Mouse (Mus musculus) gastrocnemius, adult 2 months (tissue): ENCODE measurements at regions not wholly inside any gene's neighbourhood (a gene's known extent, or its start where the extent isn't known, plus 50 kb on each side); places are given as distances from the start of the nearest gene placed in this dataset.

Source experiments
- DNase-seq: peaks from one replicate; pipeline ENCODE4 v3.0.0; 2022
- H3K27ac ChIP-seq: fragments of 200-600 bp; 2 replicates; pipeline ENCODE4 v1.8.1; 2022; ENCODE audit warnings: mild to moderate bottlenecking
- H3K4me3 ChIP-seq: fragments of 200-600 bp; 2 replicates; pipeline ENCODE4 v1.8.1; 2022; ENCODE audit warnings: mild to moderate bottlenecking, moderate library complexity
- CTCF ChIP-seq: fragments of 200-600 bp; IDR thresholded peaks from 2 replicates; pipeline ENCODE4 v1.8.1; 2022; ENCODE audit warnings: antibody characterized with exemption, mild to moderate bottlenecking, moderate library complexity
- intact Hi-C: fragments of 180-260 bp; cut with DNase I; formaldehyde crosslinking; loops from one replicate; pipeline ENCODE4 v1.15.1; 2025

DNA sequence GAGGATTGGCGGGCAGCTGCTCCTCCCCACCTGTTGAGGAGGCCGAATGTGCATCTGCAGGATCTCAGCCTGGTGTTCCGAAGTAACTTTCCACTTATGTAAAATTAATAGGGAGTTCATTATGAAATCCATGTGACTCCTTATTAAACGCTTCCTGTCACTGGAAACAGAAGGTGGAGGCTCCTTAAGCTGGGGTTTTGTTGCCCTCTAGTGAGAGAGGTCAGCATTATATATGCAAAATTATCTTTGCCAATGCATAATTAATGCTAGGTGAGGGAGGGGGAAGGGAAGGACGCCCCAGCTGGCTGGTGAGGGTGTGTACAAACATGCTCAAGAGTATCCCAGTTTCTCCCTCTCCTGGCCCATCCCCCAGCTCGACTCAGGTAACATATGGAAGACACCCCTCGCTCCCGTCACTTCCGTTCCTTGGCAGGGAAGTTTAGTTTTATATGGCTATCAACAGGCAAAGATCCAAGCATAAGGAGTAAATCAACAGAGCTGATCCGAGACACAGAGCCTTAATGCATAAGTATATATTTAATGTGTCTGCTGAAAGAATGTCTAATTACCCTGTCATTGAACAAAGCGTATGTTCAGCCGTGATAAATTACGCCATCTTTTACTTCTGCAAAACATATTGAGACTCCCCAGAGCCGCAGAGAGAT, 71.2 kb upstream of the Cdh4 start:
- Histone ChIP-seq H3K4me3 (no peak overlapping the region), H3K27ac (no peak overlapping the region)
- no peak; the same call in 1 of the 2 replicates for TF ChIP-seq CTCF
- DNase-seq, result no peak
- intact Hi-C loops, result no loop called here

DNA sequence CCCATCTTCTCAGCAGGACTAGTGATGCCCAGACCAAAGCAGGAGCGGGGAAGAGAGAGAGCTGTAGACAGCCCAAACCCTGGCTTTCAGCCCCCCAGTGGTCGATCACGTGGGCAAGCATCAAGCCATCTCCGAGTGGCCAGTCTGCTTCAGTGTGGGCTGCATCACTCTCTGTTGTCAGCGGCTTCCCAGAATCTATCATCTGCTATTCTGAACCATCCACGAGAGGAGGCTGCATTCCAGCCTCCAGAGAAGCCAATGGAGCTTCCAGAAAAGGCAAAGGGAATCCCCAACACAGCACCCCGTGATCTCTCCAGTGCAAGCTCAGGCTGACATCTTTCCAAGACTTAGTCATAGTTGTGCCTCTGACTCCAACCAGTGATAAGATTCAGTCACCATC, 70.7 kb upstream of the Cdh4 start:
- TF ChIP-seq CTCF, result no peak
- DNase-seq, result no peak
- no peak overlapping the region for H3K27ac ChIP-seq
- intact Hi-C loops, result no loop called here
- no peak overlapping the region for H3K4me3 ChIP-seq

DNA sequence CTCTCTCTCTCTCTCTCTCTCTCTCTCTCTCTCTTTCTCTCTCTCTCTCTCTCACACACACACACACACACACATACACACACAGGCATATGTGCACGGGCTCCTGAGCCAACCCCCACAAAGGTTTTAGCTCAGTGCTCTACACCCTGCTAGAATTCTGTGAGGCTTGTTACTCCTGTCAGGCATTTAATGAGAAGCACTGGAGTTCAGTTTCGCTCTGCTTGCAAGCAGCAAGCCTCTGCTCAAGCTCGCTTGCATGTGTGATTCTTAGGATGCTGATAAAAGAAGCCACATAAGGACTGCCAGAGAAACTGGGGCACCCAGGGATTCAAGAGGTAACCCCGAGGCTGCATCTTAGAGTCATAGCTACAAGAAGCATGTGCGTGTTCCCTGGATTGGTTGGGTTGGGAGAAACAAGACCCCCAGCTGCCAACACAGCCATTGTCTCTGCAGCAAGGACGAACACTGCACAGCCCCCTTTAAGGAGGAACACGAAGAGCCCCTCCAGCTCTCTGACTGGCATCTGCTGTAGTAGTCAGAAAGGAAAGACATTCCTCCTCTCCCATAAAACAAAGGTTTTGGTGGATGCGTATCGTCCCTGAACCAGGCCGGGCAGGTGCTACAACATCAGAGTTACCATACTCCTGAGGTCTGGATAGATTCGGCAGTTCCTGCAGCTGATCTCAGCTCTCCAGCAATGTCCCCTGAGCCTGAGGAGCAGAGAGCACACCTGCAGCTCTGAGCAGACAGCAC, 62.4 kb upstream of the Cdh4 start:
- TF ChIP-seq CTCF, result no peak
- H3K27ac ChIP-seq, result no peak overlapping the region
- intact Hi-C loops, result no loop called here
- H3K4me3 ChIP-seq, result no peak overlapping the region
- no peak for DNase-seq

DNA sequence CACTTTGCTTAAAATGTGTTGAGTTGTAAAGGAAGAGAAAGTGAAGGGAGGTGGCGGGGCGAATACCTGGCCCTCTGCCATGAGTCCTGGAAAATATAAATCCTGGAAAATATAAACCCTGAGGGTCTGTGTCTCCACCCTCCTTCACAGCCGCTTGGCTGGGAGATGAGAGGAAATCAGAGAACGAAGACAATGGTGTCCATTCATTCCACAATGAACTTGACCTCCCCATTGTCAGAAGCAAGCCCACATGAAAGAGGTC, 61.9 kb upstream of the Cdh4 start:
- H3K27ac ChIP-seq, result no peak overlapping the region
- no peak for TF ChIP-seq CTCF
- intact Hi-C loops, result no loop called here

DNA sequence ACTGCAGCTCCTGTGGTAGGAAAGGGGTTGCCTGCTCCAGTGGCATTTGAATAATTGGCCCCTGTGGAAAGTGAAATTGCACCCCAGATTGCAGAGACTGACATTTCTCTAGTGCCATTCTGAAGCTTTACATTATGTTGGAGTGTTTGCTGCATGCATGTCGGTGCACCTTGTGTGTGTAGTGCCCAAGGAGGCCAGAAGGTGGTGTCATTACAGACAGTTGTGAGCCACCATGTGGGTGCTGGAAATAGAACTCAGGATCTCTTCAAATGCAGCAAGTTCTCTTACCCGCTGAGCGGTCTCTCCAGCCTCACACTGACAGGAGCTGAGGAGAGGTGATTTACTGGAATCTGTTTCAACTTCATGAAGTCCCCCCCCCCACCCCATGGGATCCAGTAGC, 60.3 kb upstream of the Cdh4 start:
- intact Hi-C loops, result no loop called here
- no peak overlapping the region for H3K27ac ChIP-seq
- TF ChIP-seq CTCF, result no peak
- H3K4me3 ChIP-seq, result no peak overlapping the region
- DNase-seq, result no peak

More for the DNA sequence above, 61.9 kb upstream of the Cdh4 start:
- DNase-seq, result no peak
- no peak overlapping the region for H3K4me3 ChIP-seq

DNA sequence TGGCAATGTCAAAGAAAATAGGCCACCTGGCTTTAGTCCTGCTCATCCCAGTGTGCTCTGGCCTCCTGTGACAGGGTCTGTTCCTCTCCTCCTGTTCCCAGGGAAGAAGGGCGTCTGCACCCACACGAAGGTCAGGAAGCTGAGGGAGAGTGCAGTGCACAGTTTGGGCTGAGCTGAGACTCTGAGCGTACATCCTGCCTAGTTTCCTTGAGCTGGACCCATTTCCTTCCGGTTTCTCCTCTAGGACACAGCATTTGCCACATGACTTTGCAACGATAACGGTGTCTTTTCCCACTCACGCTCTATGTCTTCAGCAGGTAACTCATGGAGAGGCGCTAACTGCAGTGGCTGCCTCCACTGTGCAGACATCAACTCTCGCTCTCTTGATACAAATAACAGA, 59.6 kb upstream of the Cdh4 start:
- TF ChIP-seq CTCF, result no peak
- no peak for DNase-seq

DNA sequence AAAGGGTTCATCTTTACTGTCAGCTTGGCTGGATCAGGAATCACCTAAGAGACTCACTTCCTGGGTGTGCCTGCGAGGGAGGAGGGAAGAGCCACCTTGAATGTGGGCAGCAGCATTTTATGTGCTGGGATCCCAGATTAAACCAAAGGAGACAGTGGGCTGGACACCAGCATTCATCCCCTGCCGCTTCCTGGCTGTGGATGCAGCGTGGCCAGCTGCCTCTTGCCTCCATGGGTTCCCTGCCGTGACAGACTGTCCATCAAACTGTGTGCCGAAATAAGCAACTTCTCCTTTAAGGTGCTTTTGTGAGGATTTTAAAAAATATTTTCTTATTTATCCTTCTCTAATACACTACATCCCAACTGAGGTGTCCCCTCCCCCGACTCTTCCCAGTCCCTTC, 55.4 kb upstream of the Cdh4 start:
- intact Hi-C loops, result no loop called here
- no peak overlapping the region for H3K27ac ChIP-seq
- TF ChIP-seq CTCF, result no peak
- no peak for DNase-seq
- H3K4me3 ChIP-seq, result no peak overlapping the region

More for the DNA sequence above, 59.6 kb upstream of the Cdh4 start:
- Histone ChIP-seq H3K27ac (no peak overlapping the region), H3K4me3 (no peak overlapping the region)
- intact Hi-C loops, result no loop called here

DNA sequence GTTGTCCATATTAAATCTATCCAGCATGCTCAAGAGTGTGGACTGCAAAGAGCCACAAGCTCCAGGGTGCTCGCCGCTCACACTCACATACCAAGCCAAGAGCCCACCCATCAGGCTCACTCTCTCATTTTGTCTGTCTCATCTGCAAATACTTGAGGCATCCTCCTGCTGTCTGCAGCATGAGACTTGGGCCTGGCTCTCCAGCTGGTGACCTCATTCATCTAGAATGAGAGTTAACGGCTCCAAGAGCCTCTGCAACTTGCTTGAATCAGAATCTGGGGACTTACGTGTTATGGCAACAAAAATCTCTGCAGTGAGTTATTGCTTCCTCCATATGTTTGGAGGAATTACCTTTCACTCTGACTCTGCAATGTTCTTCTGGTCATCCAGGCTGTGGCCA, 51.7 kb upstream of the Cdh4 start:
- TF ChIP-seq CTCF, result no peak
- intact Hi-C loops, result no loop called here
- DNase-seq, result peak; percentile 23
- H3K27ac ChIP-seq, result no peak overlapping the region
- H3K4me3 ChIP-seq, result no peak overlapping the region

DNA sequence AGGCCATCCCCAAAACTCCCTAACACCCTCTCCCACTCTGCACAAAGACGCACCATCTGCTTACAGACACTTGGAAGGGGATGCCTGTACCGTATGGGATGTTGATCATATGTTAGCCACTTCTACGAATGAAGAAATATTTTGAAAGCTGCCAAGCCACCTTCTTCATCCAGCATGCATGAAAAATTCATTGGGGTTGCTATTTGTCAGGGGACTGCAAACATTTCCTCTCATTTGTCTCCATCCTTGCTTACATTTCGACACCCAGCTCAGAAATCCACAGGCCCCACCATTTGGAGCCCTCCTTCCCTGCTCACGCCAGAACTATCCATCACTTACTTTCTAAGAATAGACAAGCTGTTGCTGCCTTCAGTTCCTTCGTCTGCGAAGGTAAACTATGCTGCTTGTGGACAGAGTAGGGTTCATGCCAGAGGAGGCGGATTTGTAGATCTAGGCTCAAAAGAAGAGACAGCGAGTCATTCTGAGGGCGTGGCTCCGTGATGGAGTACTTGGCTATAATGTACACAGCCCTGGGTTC, 51.2 kb upstream of the Cdh4 start:
- DNase-seq, result no peak
- H3K27ac ChIP-seq, result no peak overlapping the region
- TF ChIP-seq CTCF, result no peak
- intact Hi-C loops, result no loop called here
- no peak overlapping the region for H3K4me3 ChIP-seq
